Mouse (Mus musculus) spleen, embryonic (tissue): ENCODE data around the gene D8Ertd738e.

Experiments
- CTCF ChIA-PET: fragments of 350-600 bp; sonication (Branson Sonifier 250); formaldehyde crosslinking; loops from one replicate; lab custom pipeline; 2022; lab: Charles Lee

D8Ertd738e gene

DNA sequence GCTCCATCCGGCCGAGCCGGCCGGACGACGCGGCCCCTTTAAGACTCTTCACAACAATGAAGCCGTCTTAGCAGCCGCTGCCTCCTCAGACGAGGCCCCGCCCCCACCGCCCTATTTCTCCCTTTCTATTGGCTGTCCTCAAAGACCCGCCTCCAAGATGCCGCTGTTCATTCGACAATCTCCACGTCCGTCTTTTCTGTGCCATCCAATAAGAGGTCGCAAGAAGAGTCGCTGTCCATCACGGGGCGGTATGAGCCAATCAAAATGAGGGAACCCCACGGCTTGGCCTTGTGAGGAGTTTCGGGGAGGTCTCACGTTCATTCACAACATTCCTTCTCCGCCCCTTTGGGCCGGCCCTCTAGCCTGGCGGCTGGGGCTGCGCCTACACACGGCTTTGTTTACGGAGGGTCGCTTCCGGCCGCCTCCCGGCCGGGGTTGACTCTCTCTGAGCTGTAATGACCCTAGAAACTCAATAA lies 12.5 kb downstream of the D8Ertd738e start, which contains the start of gene Zswim4:
Zswim4 (minus strand) TSS at position 58 of the 476 bp plus-strand sequence.
- CTCF ChIA-PET: no interaction called here

DNA sequence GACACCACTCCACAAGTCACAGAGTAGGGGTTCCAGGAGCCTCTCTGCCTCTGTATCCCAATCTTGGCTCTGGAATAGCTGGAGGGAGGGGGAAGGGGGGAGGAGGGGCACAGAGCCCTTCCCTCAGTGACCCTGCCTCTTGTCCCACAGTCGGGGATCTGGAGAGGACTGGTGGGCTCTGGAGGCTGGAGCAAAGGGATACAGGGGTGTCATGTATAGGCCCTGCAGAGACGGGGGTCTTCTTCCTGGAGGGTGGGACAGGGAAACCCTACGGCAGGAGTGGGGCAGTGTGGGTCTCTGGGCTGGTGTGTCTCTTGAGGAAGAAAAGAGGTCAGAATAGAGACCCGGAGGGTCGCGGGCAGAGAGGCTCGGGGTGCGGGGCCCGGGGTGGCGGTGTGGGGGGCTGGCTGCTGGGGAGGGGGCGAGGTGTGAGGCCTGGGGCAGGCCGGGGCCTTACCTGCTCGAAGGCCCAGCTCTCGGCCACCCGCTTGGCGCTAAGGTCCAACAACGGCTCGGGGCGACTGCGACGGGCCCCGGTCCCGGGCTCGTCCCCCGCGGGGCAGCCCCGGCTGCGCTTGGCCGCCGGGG lies 13.0 kb downstream of the D8Ertd738e start:
- CTCF ChIA-PET: interaction anchor here (0.6 kb wide), 1 partner anchor 16 kb away, joined by 3 read pairs; no protein-coding TSS in a partner anchor

DNA sequence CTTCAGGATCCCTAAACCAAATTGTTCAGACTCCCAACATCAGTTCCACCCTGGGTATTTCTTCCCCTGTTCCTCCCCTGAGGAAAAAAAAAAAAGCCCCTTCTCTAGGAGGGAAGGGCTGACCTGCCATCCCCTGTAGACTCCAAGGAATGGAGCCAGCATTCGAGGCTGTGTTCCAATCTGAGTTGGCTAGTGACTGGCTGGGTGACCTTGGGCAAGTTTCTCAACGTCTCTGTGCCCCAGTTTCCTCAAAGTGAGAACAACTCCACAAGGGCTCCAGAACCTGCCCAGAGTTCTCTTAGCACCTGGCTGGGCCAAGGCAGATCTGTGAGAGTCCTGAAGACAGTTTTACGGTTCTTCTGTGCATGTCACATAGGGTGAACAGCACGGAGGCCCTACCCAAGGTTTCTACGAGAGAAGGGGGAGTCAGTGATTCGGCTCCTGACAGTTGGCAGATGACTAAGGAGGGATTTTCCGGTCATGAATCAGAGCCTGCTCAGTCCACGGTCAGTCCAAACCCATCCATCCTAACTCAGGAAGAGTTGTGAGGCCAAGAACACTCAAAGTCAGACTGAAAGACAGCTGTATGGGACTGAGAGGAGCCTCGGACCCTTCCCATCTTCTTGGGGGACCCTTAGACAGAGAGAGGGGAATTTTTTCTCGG lies 13.6 kb downstream of the D8Ertd738e start:
- CTCF ChIA-PET: interaction anchor here (0.6 kb wide), 2 partner anchors 15 to 196 kb away, joined by 3 to 4 read pairs; no protein-coding TSS in a partner anchor

DNA sequence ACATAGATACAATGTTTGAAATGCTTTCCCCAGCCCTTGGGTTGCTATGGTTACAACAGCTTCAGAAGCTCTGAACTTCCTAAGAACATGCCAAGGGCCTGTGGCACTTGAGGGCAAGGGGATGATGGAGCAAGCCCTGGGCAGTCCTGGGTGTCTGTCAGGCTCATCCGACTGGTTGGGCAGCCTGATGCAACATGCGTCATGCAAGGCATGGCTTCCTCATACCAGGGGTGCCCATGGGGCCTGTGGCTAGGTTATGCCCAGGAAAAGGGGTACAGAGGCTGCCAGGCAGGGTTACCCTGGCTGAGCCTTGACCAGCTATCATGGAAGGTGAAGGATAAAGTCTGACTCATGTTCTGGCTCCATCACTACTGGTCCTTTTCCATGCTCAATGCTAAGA lies 16.5 kb downstream of the D8Ertd738e start:
- CTCF ChIA-PET: no interaction called here

DNA sequence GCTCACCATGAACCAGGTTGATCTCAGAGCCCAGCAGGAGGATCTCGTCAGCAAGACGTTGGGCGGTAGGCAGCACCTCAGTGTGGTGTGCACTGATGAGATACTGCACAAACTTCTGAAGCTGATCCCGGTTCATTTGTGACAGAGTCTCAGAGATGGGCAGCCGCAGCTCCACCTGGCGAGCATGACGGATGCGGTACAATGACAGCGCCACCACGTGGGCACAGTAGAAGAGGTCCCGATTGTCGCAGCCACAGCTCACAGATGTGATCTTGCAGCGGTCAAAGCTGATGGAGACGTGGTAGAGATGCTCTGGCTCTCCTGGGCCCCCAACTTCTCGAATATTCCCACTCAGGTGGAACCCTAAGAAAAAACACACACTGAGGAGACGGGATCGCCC lies 18.8 kb downstream of the D8Ertd738e start:
- CTCF ChIA-PET: no interaction called here

DNA sequence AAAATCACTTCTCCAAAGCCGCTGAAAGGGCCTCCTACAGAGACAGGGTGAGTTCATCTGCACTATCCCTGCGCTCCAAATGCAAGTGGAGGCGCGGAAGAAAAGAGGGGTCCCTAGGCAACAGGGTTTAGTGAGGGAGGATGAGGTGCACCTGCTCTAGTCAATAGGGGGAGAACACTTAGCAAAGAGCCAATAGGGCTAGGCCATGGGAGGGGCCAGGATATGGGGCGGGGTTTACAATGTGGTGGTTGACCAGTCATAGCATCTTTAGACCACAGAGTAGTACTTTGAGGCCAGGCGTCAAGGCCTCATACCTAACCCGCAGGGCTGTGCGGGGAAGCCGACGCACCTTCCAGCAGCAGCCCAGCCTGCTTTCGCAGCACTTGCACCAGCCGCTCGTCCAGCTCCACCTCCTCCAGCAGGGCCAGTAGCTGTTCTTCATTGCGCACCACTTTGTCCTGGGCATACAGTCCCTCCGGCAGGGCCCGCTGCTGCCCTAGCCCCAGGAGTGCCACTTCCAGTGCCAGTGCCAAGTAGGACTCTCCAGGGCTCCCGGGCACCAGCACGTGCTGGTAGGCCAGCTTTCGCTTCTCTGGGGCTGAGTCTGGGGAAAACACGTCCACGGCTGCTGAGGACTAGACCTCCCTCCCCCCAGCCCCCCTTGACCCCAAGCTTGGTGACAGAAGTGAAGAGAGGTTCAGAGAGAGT lies 26.0 kb downstream of the D8Ertd738e start:
- CTCF ChIA-PET: no interaction called here

DNA sequence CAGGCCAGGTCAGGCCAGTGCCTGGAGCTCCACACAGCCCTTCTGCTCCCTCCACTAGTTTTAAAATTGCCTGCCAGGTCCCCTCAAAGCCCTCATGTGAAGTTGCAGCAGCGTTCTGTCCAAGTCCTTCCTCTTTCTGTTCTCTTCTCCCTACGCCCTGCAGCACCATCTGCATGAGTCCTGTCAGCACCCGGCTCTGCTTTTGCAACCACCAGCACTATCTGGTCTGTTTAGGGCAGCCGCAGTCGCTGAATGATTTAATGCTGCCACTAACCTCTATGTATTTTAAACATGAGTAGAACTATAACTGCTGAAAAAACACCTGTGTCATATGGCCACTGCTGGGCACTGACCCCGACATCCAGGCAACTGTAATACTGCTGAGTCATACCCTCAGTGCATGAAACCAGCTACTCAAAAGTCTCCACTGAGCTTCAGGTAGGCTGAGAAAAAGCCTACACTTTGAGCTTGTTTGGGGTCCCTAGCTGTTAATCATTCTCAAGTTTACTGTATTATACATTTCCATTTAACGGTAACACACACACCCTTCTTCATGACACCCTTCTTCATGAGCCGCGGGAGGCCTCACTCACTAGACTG lies 26.9 kb downstream of the D8Ertd738e start:
- CTCF ChIA-PET: interaction anchor here (0.8 kb wide), 1 partner anchor 15 kb away, joined by 5 read pairs; no protein-coding TSS in a partner anchor

DNA sequence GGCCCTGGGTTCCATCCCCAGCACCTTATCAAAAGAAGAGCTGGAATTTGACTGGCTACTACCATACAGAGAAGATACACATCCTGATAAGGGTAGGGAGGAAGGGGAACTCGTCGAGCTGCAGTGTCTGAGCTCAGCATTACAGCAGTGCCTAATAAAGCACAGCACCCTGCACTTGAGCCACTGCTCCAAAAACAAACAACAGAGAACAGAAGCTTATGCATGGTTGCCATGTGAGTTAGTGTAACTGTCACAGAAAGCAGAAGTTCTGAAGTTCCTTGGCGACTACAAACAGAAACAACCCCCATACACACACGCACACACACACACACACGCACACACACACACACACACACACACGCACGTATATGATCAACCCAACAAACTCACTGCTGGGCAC lies 29.4 kb downstream of the D8Ertd738e start:
- CTCF ChIA-PET: interaction anchor here (0.7 to 1.3 kb wide), 2 partner anchors 27 to 44 kb away, joined by 3 read pairs; no protein-coding TSS in a partner anchor

DNA sequence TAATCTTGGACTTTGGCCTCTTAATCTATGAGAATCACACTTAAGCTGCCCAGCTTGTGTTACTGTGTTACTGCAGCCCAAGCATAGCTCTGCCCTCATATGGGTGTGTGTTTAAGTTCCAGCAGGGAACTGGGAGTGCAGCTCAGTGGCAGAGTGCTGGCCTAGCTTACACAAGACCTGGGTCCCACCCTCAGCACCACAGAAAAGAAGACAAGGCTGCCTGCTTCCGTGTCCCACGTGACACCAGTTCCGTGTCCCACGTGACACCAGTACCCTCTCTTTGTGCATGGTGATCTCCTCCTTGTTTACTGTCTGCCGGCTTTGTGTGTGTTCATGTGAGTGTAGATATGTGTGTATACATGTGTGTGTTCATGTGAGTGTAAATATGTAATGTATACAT lies 31.4 kb downstream of the D8Ertd738e start:
- CTCF ChIA-PET: interaction anchor here (0.8 kb wide), 1 partner anchor 8 kb away, joined by 3 read pairs; no protein-coding TSS in a partner anchor

DNA sequence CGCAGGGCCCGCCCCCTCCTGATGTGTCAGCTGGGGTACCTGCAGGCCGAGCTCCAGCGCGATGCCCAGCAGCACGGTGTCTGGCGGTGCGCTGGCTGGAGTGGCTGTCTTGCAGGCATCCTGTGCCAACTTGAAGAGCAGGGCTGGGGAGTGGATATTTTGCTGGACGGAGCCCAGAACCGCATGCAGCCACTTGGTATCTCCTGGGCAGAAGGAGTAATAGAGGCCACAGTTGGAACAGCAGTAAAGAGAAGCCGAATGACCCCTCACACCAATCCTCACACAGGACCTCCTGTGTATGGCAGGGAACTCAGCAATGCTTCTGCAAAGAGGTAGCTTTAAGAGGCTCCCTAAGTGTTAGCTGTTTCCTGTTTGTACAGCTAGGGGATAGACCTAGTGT lies 32.3 kb downstream of the D8Ertd738e start:
- CTCF ChIA-PET: no interaction called here

DNA sequence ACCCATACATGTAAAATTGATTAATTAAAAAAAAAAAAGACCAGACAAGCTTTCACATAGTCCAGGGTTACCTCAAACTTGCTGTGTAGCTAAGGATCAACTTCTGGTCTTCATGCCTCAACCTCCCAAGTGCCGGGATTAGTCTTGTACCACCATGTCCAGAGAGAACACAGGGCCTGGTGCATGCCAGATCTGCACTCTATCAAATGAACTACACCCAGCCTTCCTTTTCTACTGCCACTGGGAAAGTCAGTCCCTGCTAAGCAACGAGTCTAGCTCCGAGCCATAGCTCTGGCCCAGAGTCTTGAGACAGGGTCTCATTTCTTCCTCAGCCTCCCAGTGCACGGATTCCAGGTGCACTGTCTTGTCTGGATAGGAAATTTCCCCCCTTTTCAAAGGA lies 36.2 kb downstream of the D8Ertd738e start:
- CTCF ChIA-PET: interaction anchor here (0.6 kb wide), 1 partner anchor 65 kb away, joined by 3 read pairs; no protein-coding TSS in a partner anchor

DNA sequence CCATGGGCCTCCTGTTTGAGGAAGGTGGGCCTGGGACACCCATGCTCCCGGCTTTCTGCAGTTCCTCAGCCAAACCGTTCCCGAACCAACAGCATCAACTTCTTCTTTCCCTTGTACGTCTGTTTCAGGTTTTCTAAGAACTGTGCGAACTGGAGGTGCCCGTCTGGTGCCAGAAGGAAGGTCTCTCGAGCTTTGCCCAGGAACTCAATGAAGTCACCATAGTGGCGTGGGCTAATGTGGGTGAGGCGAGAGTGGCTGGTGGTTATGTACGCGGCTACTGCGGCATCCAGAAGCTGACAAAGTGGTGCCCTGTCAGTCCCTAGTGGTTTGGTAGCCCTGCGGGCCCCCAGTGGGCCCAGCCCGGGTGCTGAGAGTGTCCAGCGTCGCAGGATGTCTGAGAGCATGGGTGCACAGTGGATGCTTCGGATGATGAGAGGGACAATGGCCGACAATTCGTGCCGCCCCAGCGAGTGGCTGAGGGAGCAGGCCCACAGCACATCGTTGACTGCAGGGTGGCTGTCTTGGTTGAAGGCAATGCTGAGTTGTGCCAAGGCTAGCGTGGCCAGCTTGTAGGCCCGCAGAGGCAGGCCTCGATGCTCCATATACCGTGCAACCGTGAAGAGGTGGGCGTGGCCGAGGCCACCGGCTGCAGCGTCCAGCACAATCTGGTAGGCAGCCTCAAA lies 37.5 kb downstream of the D8Ertd738e start:
- CTCF ChIA-PET: interaction anchor here (0.7 to 0.9 kb wide), 2 partner anchors 29 to 257 kb away, joined by 3 to 7 read pairs; partner anchors contain the start of genes Asf1b and Gm10644

DNA sequence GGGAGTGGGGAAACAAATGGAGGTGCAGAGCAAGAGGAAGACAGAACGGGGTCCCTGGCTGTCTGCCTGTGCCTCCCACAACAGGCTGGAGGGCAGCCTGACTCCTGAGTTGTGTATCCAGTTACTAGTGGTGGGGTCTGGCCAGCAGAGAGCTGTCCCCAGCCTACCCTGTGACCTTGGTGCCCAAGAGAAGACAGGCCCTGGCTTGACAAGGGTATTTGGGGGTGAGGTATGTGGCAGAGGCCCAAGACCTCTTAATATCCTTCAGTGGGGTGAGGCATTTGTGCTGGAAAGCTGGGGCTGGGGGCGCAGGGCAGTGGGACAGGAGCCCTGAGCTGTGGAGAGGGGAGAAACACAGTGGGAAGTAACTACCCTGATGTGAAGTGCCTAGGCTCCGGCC lies 38.3 kb downstream of the D8Ertd738e start:
- CTCF ChIA-PET: interaction anchor here (0.9 to 2.5 kb wide), 2 partner anchors 26 to 28 kb away, joined by 3 to 24 read pairs; partner anchors contain the start of gene Nanos3

DNA sequence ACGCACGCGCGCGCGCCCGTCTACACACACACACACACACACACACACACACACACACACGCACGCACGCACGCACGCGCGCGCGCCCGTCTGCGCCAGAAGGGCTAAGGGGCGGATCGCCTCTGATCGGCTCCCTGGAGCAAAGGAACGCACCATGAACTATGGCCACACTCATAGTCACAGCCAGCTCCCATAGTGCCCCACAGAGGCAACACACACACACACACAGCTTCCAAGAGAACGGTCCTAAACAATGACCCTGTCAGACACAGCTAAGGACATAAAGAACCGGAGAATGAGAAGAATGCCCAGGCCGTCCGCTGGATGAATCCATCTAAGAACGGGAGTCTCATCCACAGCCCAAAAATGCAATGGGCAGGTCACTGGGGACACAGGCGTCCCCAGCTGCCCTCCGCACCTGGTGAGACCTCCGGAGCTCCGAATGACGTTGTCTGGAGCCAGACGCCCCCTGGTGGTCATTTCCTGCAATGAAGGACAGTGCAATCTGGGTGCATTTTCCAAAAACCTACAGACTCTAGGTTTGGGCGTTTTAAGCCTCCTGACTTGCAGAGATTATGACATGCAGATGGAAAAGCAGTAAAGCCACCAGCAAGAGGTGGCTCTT lies 39.2 kb downstream of the D8Ertd738e start:
- CTCF ChIA-PET: interaction anchor here (1.9 to 2.5 kb wide), 2 partner anchors 22 to 25 kb away, joined by 7 to 24 read pairs; partner anchors contain the start of gene Nanos3

DNA sequence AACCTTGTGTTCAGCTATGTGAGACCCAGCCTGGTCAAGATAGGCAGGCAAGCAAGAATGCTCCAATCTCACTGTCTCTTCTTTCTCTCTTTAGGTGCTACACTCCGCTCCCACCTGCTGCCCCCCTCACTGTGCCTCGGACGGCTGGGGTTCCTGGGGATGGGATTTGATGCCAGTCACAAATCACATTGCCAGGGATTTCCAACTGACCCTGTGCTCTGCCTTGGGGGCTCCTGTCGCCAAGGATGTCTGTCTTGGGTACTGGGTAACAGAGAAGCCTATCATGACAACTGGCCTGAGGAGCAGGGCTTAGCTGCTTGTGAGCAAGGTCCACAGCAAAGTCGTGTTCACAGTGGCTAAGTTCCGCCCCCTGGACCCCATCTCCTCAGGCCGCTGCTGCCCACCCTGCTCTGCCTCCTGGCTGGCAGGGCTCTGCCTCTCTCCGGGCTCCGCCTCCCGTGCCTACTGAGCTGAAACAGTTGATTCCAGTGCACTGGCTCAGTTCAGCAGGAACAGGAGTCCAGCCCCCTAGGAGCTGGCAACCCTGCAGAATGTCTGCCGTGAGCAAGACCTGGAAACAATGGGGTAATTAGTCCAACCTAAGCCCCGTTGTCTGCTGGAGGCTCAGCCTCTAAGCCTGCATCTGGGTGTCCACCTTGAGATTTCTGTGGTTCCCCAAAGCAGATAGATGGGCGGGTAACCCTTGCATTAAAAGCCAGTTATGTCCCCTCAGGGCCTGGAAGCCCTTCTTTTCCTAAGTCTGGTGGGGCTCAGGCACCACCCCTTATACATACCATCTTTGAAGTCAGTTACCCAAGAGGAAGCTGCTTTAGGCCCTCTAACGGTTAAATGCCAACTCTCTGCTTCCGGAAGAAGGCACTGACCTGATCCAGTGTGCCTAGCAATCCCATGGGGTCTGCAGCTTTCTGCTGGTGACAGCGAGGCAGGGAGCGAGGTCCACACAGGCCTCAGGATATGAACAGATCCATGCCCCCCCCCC lies 40.8 kb downstream of the D8Ertd738e start:
- CTCF ChIA-PET: interaction anchor here (0.6 to 2.5 kb wide), 6 partner anchors 14 to 69 kb away, joined by 3 to 24 read pairs (median 6); partner anchors contain the start of gene Nanos3

DNA sequence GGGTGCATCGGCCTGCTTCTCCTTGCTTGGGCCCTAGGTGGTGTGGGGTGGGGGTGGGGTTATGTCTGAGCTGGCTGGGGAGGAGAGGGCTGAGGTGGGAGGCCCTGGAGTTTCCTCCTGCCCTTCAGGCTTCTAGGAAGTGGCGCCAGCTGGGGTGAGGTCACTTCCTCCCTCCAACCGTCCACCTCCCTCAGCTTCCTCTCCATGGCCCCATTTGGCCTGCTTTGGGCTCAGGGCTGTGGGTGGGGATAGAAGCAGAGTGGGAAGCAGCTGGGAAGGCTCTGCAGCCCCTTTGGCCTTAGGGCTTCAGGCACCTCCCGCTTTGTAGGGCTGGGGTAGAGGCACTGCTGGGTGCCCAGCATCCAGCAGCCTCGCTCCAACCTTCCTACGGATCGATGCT lies 41.7 kb downstream of the D8Ertd738e start:
- CTCF ChIA-PET: interaction anchor here (0.6 to 1.6 kb wide), 4 partner anchors 13 to 19 kb away, joined by 3 to 5 read pairs (median 4); no protein-coding TSS in a partner anchor

DNA sequence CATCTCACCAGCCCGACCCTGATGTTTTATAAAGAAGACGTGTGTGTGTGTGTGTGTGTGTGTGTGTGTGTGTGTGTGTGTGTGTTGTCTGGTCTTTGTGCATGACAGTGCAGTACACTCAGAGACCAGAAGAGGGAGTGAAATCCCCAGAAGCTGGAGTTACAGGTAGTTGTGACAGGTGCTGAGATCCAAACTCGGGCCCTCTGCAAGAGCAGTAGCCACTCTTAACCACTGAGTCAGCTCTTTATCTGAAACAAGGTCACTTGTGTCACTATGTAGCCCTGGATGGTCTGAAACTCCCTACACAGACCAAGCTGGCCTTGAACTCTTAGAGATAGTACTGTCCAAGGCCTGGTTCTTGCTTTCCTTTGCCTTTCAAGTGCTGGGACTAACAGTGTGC lies 42.9 kb downstream of the D8Ertd738e start:
- CTCF ChIA-PET: interaction anchor here (0.6 to 1.6 kb wide), 5 partner anchors 18 to 864 kb away, joined by 3 to 8 read pairs (median 4); no protein-coding TSS in a partner anchor

DNA sequence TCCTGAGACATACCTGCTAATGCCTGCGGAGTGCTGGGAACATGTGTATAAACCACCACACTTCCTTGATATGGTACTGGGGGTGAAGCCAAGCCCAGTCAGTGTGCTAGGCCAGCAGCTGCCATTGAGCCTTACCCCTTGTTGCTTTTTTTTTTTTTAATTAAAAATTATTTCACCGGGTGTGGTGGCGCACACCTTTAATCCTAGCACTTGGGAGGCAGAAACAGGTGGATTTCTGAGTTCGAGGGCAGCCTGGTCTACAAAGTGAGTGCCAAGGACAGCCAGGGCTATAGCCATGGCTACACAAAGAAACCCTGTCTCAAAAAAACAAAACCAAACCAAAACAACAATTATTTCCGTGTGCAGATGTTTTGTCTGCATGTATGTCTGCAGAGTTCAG lies 44.4 kb downstream of the D8Ertd738e start:
- CTCF ChIA-PET: no interaction called here
